Mouse (Mus musculus): ENCODE measurements around the gene Ece2. TPM values are rescaled to one million over a fixed set of nuclear protein-coding genes. Genes with fewer than 3 reads are reported as not detected.
A peak's percentile ranks its signal among the peaks of the same experiment; 100 is the strongest.

Gene Ece2
- polyA plus RNA-seq, 1 experiment from 2014 or later, result 2.9 TPM

DNA sequence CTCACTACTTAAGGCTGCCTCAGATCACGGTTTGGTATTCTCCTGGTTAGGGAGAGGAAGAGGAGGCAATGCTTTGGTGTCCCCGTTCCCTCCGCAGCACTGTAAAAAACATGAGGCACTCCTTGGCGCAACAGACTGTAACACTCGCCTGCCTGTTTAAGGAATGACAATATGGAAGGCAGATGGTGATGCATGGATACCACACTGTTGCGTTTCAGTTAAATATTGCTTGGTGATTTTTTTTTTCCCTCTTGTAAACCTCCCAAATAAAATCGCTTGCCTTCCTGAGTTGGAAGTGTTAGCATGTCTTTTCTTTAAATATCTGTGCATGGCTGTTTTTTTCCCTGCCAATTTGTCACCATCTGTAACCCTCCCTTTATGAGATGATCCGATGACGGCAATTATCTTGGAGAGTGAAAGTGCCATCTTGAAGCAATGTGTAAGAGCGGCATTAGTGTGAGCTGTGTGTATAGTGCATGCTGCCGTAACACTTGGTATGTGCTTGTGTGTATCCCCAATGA is 697 bp upstream of the Ece2 start:
- no peaks in the 10 kb centered on the region for H3K9me3 ChIP-seq (ENCODE audit: low read depth, low read length)
- H3K9ac ChIP-seq, result no peak overlapping the region
- H3K27me3 ChIP-seq (ENCODE audit: insufficient read depth, low read length), result peaks cover 25% of the 10 kb centered on the region
- 57% methylated on average over 11 of the region's 11 CpGs for WGBS
- peak overlapping the region; percentile 82 for H3K4me2 ChIP-seq
- H3K4me1 ChIP-seq (ENCODE audit: insufficient read depth), result no peaks in the 10 kb centered on the region
- H3K36me3 ChIP-seq (ENCODE audit: insufficient read depth), result no peaks in the 10 kb centered on the region
- no peak overlapping the region for H3K4me3 ChIP-seq (ENCODE audit: low read depth, low read length)
- no peak for TF ChIP-seq CTCF (IDR thresholded peaks at IDR 0.05; ENCODE audit: low read depth)
- ATAC-seq (ENCODE audit: insufficient read depth) (no peak), DNase-seq (no peak)
- no peak overlapping the region for H3K27ac ChIP-seq (ENCODE audit: low read depth)

DNA sequence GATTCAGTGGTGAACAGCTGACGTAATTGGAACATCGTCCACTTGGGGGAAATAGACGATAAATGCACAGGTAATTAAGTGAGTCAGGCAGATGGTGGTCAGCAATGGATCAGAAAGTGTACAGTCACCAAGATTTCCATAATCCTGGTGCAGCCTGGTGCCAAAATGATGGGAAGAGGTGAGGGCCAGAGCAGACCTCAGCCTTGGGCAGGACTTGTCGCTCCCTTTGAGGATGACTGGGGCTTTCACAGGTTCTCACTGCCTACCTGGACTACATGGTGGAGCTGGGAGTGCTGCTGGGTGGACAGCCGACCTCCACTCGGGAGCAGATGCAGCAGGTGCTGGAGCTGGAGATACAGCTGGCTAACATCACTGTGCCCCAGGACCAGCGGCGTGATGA is 7.8 kb downstream of the Ece2 start:
- no peak for TF ChIP-seq CTCF (IDR thresholded peaks at IDR 0.05; ENCODE audit: low read depth)
- Histone ChIP-seq H3K4me3 (ENCODE audit: low read depth, low read length) (no peak overlapping the region), H3K4me1 (ENCODE audit: insufficient read depth) (no peaks in the 10 kb centered on the region), H3K27ac (ENCODE audit: low read depth) (no peak overlapping the region), H3K9ac (no peak overlapping the region), H3K36me3 (ENCODE audit: insufficient read depth) (no peaks in the 10 kb centered on the region), H3K9me3 (ENCODE audit: low read depth, low read length) (no peaks in the 10 kb centered on the region), H3K27me3 (ENCODE audit: insufficient read depth, low read length) (no peaks in the 10 kb centered on the region), H3K4me2 (no peak overlapping the region)
- ATAC-seq (ENCODE audit: insufficient read depth), result no peak
- 69% methylated on average over 8 of the region's 8 CpGs for WGBS
- DNase-seq, result no peak

DNA sequence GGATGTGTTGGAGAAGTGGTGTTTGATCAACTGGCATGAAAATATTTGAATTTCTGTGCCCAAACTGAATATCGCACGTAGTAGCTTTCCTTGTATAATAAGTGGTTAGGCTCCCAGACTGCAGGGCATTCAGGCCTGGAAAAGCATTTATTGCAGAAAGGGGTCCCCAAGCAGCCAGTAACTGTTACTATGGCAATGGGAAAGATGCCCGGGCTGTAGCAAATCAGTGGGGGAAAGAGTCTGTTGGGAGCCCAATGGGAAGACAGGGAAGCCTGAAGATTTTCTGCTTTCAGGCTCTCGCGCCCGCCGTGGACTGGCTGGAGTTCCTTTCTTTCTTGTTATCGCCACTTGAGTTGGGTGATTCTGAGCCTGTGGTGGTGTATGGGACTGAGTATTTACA is 8.7 kb downstream of the Ece2 start:
- no peak overlapping the region for H3K9ac ChIP-seq
- ATAC-seq (ENCODE audit: insufficient read depth) (no peak), DNase-seq (no peak)
- H3K9me3 ChIP-seq (ENCODE audit: low read depth, low read length), result no peaks in the 10 kb centered on the region
- no peak for TF ChIP-seq CTCF (IDR thresholded peaks at IDR 0.05; ENCODE audit: low read depth)
- no peak overlapping the region for H3K4me3 ChIP-seq (ENCODE audit: low read depth, low read length)
- H3K36me3 ChIP-seq (ENCODE audit: insufficient read depth), result no peaks in the 10 kb centered on the region
- no peaks in the 10 kb centered on the region for H3K27me3 ChIP-seq (ENCODE audit: insufficient read depth, low read length)
- WGBS, result 67% methylated on average over 8 of the region's 8 CpGs
- H3K4me2 ChIP-seq, result no peak overlapping the region
- H3K27ac ChIP-seq (ENCODE audit: low read depth), result no peak overlapping the region
- no peaks in the 10 kb centered on the region for H3K4me1 ChIP-seq (ENCODE audit: insufficient read depth)

DNA sequence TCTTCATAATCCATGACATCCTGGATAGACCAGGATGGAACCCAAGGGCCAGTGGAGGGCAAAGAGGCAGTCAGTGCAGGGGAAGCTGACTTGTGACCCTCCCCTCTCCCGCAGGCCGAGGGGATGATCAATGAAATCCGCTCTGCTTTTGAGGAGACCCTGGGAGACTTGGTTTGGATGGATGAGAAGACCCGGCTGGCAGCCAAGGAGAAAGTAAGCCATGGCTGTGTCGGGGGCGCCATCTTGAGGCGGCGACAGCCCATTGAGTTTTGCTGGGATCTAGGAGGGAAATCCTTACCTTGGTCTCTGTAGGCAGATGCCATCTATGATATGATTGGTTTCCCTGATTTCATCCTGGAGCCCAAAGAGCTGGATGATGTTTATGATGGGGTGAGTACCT is 12.5 kb downstream of the Ece2 start:
- DNase-seq (peak; percentile 86), ATAC-seq (ENCODE audit: insufficient read depth) (peak; percentile 65; the same call in 1 of the 2 replicates)
- H3K4me3 ChIP-seq (ENCODE audit: low read depth, low read length), result no peak overlapping the region
- 1% methylated on average over 8 of the region's 8 CpGs for WGBS
- H3K4me2 ChIP-seq, result no peak overlapping the region
- H3K36me3 ChIP-seq (ENCODE audit: insufficient read depth), result no peaks in the 10 kb centered on the region
- no peak overlapping the region for H3K27ac ChIP-seq (ENCODE audit: low read depth)
- peak; percentile 82 for TF ChIP-seq CTCF (IDR thresholded peaks at IDR 0.05; ENCODE audit: low read depth)
- H3K9ac ChIP-seq, result no peak overlapping the region
- H3K27me3 ChIP-seq (ENCODE audit: insufficient read depth, low read length), result no peaks in the 10 kb centered on the region
- H3K4me1 ChIP-seq (ENCODE audit: insufficient read depth), result no peaks in the 10 kb centered on the region
- H3K9me3 ChIP-seq (ENCODE audit: low read depth, low read length), result no peaks in the 10 kb centered on the region

DNA sequence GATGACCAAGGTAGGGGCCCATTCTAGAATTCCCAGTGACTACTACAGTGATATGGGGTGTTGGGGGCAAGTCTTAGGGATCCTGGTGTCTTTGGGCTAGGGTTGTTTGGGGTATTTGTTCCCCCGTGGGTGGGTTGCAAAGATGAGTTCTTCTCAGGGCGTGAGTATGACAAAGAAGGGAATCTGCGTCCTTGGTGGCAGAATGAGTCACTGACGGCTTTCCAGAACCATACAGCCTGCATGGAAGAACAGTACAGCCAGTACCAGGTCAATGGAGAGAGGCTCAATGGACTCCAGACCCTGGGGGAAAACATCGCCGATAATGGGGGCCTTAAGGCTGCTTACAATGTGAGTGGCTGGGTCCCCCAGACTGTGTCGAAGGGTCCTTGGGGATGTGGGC is 14.3 kb downstream of the Ece2 start:
- no peak overlapping the region for H3K4me2 ChIP-seq
- H3K27me3 ChIP-seq (ENCODE audit: insufficient read depth, low read length), result no peaks in the 10 kb centered on the region
- H3K9me3 ChIP-seq (ENCODE audit: low read depth, low read length), result no peaks in the 10 kb centered on the region
- DNase-seq (no peak), ATAC-seq (ENCODE audit: insufficient read depth) (no peak)
- H3K9ac ChIP-seq, result no peak overlapping the region
- H3K4me1 ChIP-seq (ENCODE audit: insufficient read depth), result no peaks in the 10 kb centered on the region
- no peak overlapping the region for H3K4me3 ChIP-seq (ENCODE audit: low read depth, low read length)
- no peaks in the 10 kb centered on the region for H3K36me3 ChIP-seq (ENCODE audit: insufficient read depth)
- no peak overlapping the region for H3K27ac ChIP-seq (ENCODE audit: low read depth)
- 82% methylated on average over 7 of the region's 7 CpGs for WGBS
- no peak for TF ChIP-seq CTCF (IDR thresholded peaks at IDR 0.05; ENCODE audit: low read depth)

DNA sequence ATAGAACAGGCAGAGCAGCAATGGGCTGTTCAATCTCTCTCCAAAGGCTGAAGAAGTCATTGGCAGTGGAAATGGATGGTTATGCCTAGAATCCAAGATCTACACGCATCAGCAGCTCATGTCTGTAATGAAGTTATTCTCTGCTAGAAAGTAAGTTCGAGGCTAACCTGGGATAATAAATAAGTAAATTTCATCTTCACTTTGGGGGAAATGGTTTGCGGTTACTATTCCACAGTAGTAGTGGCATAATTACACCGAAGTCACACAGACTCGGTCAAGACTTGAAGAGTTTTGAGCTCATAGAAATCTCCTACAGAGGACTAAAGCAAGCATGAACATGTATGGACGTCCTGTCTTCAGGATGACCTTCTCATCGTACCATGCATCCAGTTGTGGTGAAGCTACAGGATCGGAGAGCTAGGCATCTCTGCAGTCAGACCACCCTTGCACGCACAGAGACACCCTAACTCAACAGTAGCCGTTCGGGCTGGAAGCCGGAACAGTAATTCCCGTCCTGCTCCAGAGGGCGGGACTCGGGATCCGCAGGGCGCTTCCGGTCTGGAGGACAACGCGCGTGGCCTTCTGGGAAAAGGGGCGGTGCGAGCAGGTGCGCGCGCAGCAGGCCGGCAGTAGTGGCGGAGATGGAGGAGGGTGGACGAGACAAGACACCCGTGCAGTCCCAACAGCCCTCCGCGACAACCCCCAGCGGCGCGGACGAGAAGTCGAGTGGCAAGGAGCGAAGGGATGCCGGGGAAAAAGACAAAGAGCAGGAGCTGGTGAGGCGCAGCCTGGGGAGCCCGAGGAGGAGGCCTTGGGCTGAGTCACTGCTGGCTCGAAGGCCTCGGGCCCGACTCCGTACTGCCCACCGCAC is 21.7 kb downstream of the Ece2 start, which contains the start of gene Psmd2:
Gene Psmd2 (plus strand): TSS at position 577 of the 871 bp plus-strand sequence.
- Histone ChIP-seq H3K9me3 (ENCODE audit: low read depth, low read length) (no peaks in the 10 kb centered on the region), H3K27ac (ENCODE audit: low read depth) (peak within 1 kb of the TSS; percentile 75), H3K4me1 (ENCODE audit: insufficient read depth) (no peaks in the 10 kb centered on the region), H3K27me3 (ENCODE audit: insufficient read depth, low read length) (no peaks in the 10 kb centered on the region), H3K36me3 (ENCODE audit: insufficient read depth) (peaks cover 26% of the 10 kb centered on the region), H3K4me2 (peak within 1 kb of the TSS; percentile 80), H3K4me3 (ENCODE audit: low read depth, low read length) (peak within 1 kb of the TSS; percentile 75), H3K9ac (peak within 1 kb of the TSS; percentile 73)
- peak; percentile 32 for TF ChIP-seq CTCF (IDR thresholded peaks at IDR 0.05; ENCODE audit: low read depth)
- ATAC-seq (ENCODE audit: insufficient read depth), result peak; percentile 97
- WGBS, result 2% methylated on average over 46 of the region's 46 CpGs
- peak; percentile 98 for DNase-seq

DNA sequence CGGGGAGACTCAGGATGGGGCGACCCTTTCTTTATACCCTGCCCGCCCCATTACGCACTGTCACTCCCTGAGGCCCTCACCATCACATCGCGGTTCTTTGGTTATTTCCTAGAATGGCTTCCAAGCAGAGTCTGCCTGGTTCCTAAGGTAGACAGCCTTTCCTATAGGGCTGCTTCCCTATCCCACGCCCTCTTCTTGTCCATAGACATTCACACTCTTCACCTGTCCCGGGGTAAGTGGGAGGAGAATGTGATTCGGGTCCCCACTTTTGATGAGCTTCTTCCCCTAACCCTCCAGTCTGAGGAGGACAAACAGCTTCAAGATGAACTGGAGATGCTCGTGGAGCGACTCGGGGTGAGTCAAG is 22.3 kb downstream of the Ece2 start:
- no peaks in the 10 kb centered on the region for H3K4me1 ChIP-seq (ENCODE audit: insufficient read depth)
- H3K4me2 ChIP-seq, result peak overlapping the region; percentile 80
- DNase-seq, result no peak
- peak overlapping the region; percentile 75 for H3K4me3 ChIP-seq (ENCODE audit: low read depth, low read length)
- no peak for TF ChIP-seq CTCF (IDR thresholded peaks at IDR 0.05; ENCODE audit: low read depth)
- peaks cover 32% of the 10 kb centered on the region for H3K36me3 ChIP-seq (ENCODE audit: insufficient read depth)
- H3K9me3 ChIP-seq (ENCODE audit: low read depth, low read length), result no peaks in the 10 kb centered on the region
- H3K27me3 ChIP-seq (ENCODE audit: insufficient read depth, low read length), result no peaks in the 10 kb centered on the region
- no peak overlapping the region for H3K27ac ChIP-seq (ENCODE audit: low read depth)
- H3K9ac ChIP-seq, result peak overlapping the region; percentile 73
- ATAC-seq (ENCODE audit: insufficient read depth), result no peak; the same call in 1 of the 2 replicates
- 7% methylated on average over 12 of the region's 12 CpGs for WGBS
